Mouse (Mus musculus): ENCODE results near the gene Uncx. TPM values are rescaled to one million over a fixed set of nuclear protein-coding genes. Genes with fewer than 3 reads are reported as not detected.

The Uncx gene
- polyA plus RNA-seq, 1 experiment from 2014 or later = not detected

- H3K27me3 ChIP-seq (ENCODE audit: control insufficient read depth, insufficient read depth, low read length) = peaks cover 17% of the 10 kb centered on the region
- H3K36me3 ChIP-seq (ENCODE audit: control insufficient read depth, insufficient read depth) = no peaks in the 10 kb centered on the region
- peaks cover 3% of the 10 kb centered on the region; the same call in 1 of the 2 replicates for H3K9me3 ChIP-seq (replicated peaks; ENCODE audit: control insufficient read depth, low read length)
- H3K4me1 ChIP-seq (ENCODE audit: control insufficient read depth, insufficient read depth, low read length) = peaks cover 10% of the 10 kb centered on the region
- 73% methylated on average over 4 of the region's 4 CpGs for WGBS
- no peak overlapping the region for H3K27ac ChIP-seq (ENCODE audit: low read length)
- no peak overlapping the region for H3K4me3 ChIP-seq (ENCODE audit: low read length)
- ATAC-seq (replicated peaks; ENCODE audit: extremely low read depth, insufficient read depth, low FRiP score) = no peak
- H3K9ac ChIP-seq (ENCODE audit: low read length) = no peak overlapping the region
- no peak overlapping the region for H3K4me2 ChIP-seq (ENCODE audit: low read depth, low read length)
Observed at GRCm38 (mm10) chr5:139512201-139512600, 31.1 kb upstream of the Uncx start.

- no peaks in the 10 kb centered on the region for H3K27me3 ChIP-seq (ENCODE audit: control insufficient read depth, insufficient read depth, low read length)
- ATAC-seq (replicated peaks; ENCODE audit: extremely low read depth, insufficient read depth, low FRiP score) = no peak
- 19% methylated on average over 11 of the region's 11 CpGs for WGBS
- H3K36me3 ChIP-seq (ENCODE audit: control insufficient read depth, insufficient read depth) = no peaks in the 10 kb centered on the region
- H3K9me3 ChIP-seq (replicated peaks; ENCODE audit: control insufficient read depth, low read length) = peaks cover 3% of the 10 kb centered on the region; the same call in 1 of the 2 replicates
- H3K4me3 ChIP-seq (ENCODE audit: low read length) = no peak overlapping the region
- peak overlapping the region; percentile 25; the same call in 1 of the 2 replicates for H3K27ac ChIP-seq (ENCODE audit: low read length)
- H3K4me2 ChIP-seq (ENCODE audit: low read depth, low read length) = peak overlapping the region; percentile 17
- H3K4me1 ChIP-seq (ENCODE audit: control insufficient read depth, insufficient read depth, low read length) = peaks cover 20% of the 10 kb centered on the region
- 0 out of 2 replicates have a peak overlapping the region, but pooled peaks have one; percentile 48 for H3K9ac ChIP-seq (ENCODE audit: low read length)
Observed at GRCm38 (mm10) chr5:139516281-139516680, 27.0 kb upstream of the Uncx start.

- Histone ChIP-seq H3K4me2 (ENCODE audit: low read depth, low read length) (peak overlapping the region; percentile 2; the same call in 1 of the 2 replicates), H3K27me3 (ENCODE audit: control insufficient read depth, insufficient read depth, low read length) (peaks cover 2% of the 10 kb centered on the region; the same call in 1 of the 2 replicates), H3K36me3 (ENCODE audit: control insufficient read depth, insufficient read depth) (no peaks in the 10 kb centered on the region), H3K4me1 (ENCODE audit: control insufficient read depth, insufficient read depth, low read length) (peaks cover 30% of the 10 kb centered on the region), H3K4me3 (ENCODE audit: low read length) (no peak overlapping the region), H3K9me3 (replicated peaks; ENCODE audit: control insufficient read depth, low read length) (no peaks in the 10 kb centered on the region; the same call in 1 of the 2 replicates), H3K9ac (ENCODE audit: low read length) (peak overlapping the region; percentile 26; the same call in 1 of the 2 replicates), H3K27ac (ENCODE audit: low read length) (peak overlapping the region; percentile 89)
- peak; percentile 90 for ATAC-seq (replicated peaks; ENCODE audit: extremely low read depth, insufficient read depth, low FRiP score)
- WGBS = 18% methylated on average over 14 of the region's 14 CpGs
Observed at GRCm38 (mm10) chr5:139520069-139520834, 23.0 kb upstream of the Uncx start.

GRCm38 (mm10) chr5:139521987-139522386 lies 21.3 kb upstream of the Uncx start:
- H3K9me3 ChIP-seq (replicated peaks; ENCODE audit: control insufficient read depth, low read length) = no peaks in the 10 kb centered on the region; the same call in 1 of the 2 replicates
- H3K4me1 ChIP-seq (ENCODE audit: control insufficient read depth, insufficient read depth, low read length) = peaks cover 20% of the 10 kb centered on the region
- no peak overlapping the region for H3K4me2 ChIP-seq (ENCODE audit: low read depth, low read length)
- no peak overlapping the region for H3K4me3 ChIP-seq (ENCODE audit: low read length)
- 51% methylated on average over 10 of the region's 10 CpGs for WGBS
- peak overlapping the region; percentile 89 for H3K27ac ChIP-seq (ENCODE audit: low read length)
- H3K27me3 ChIP-seq (ENCODE audit: control insufficient read depth, insufficient read depth, low read length) = peaks cover 2% of the 10 kb centered on the region; the same call in 1 of the 2 replicates
- no peak for ATAC-seq (replicated peaks; ENCODE audit: extremely low read depth, insufficient read depth, low FRiP score)
- no peaks in the 10 kb centered on the region for H3K36me3 ChIP-seq (ENCODE audit: control insufficient read depth, insufficient read depth)
- H3K9ac ChIP-seq (ENCODE audit: low read length) = no peak overlapping the region

GRCm38 (mm10) chr5:139528851-139529250 lies 14.4 kb upstream of the Uncx start:
- ATAC-seq (replicated peaks; ENCODE audit: extremely low read depth, insufficient read depth, low FRiP score) = no peak
- Histone ChIP-seq H3K4me2 (ENCODE audit: low read depth, low read length) (no peak overlapping the region), H3K9me3 (replicated peaks; ENCODE audit: control insufficient read depth, low read length) (no peaks in the 10 kb centered on the region; the same call in 1 of the 2 replicates), H3K9ac (ENCODE audit: low read length) (no peak overlapping the region), H3K4me3 (ENCODE audit: low read length) (no peak overlapping the region), H3K36me3 (ENCODE audit: control insufficient read depth, insufficient read depth) (no peaks in the 10 kb centered on the region), H3K4me1 (ENCODE audit: control insufficient read depth, insufficient read depth, low read length) (no peaks in the 10 kb centered on the region), H3K27ac (ENCODE audit: low read length) (no peak overlapping the region), H3K27me3 (ENCODE audit: control insufficient read depth, insufficient read depth, low read length) (peaks cover 27% of the 10 kb centered on the region)
- 58% methylated on average over 7 of the region's 7 CpGs for WGBS

GRCm38 (mm10) chr5:139535386-139535919 lies 7.8 kb upstream of the Uncx start:
- ATAC-seq (replicated peaks; ENCODE audit: extremely low read depth, insufficient read depth, low FRiP score) = peak; percentile 20; the same call in 1 of the 2 replicates
- Histone ChIP-seq H3K4me2 (ENCODE audit: low read depth, low read length) (peak overlapping the region; percentile 41), H3K27ac (ENCODE audit: low read length) (no peak overlapping the region), H3K9me3 (replicated peaks; ENCODE audit: control insufficient read depth, low read length) (no peaks in the 10 kb centered on the region), H3K4me3 (ENCODE audit: low read length) (peak overlapping the region; percentile 6), H3K9ac (ENCODE audit: low read length) (no peak overlapping the region), H3K36me3 (ENCODE audit: control insufficient read depth, insufficient read depth) (no peaks in the 10 kb centered on the region), H3K27me3 (ENCODE audit: control insufficient read depth, insufficient read depth, low read length) (peaks cover 70% of the 10 kb centered on the region), H3K4me1 (ENCODE audit: control insufficient read depth, insufficient read depth, low read length) (no peaks in the 10 kb centered on the region)
- 3% methylated on average over 33 of the region's 34 CpGs for WGBS

GRCm38 (mm10) chr5:139536211-139536910 lies 6.9 kb upstream of the Uncx start:
- Histone ChIP-seq H3K36me3 (ENCODE audit: control insufficient read depth, insufficient read depth) (no peaks in the 10 kb centered on the region), H3K27ac (ENCODE audit: low read length) (no peak overlapping the region), H3K9ac (ENCODE audit: low read length) (no peak overlapping the region), H3K4me1 (ENCODE audit: control insufficient read depth, insufficient read depth, low read length) (no peaks in the 10 kb centered on the region), H3K27me3 (ENCODE audit: control insufficient read depth, insufficient read depth, low read length) (peaks cover 71% of the 10 kb centered on the region), H3K4me2 (ENCODE audit: low read depth, low read length) (no peak overlapping the region), H3K9me3 (replicated peaks; ENCODE audit: control insufficient read depth, low read length) (no peaks in the 10 kb centered on the region), H3K4me3 (ENCODE audit: low read length) (no peak overlapping the region)
- ATAC-seq (replicated peaks; ENCODE audit: extremely low read depth, insufficient read depth, low FRiP score) = peak; percentile 72; the same call in 1 of the 2 replicates
- WGBS = 4% methylated on average over 26 of the region's 26 CpGs

- WGBS = 18% methylated on average over 18 of the region's 18 CpGs
- H3K9ac ChIP-seq (ENCODE audit: low read length) = no peak overlapping the region
- no peak overlapping the region for H3K4me3 ChIP-seq (ENCODE audit: low read length)
- ATAC-seq (replicated peaks; ENCODE audit: extremely low read depth, insufficient read depth, low FRiP score) = no peak
- H3K9me3 ChIP-seq (replicated peaks; ENCODE audit: control insufficient read depth, low read length) = no peaks in the 10 kb centered on the region
- H3K4me2 ChIP-seq (ENCODE audit: low read depth, low read length) = no peak overlapping the region
- no peak overlapping the region for H3K27ac ChIP-seq (ENCODE audit: low read length)
- no peaks in the 10 kb centered on the region for H3K4me1 ChIP-seq (ENCODE audit: control insufficient read depth, insufficient read depth, low read length)
- H3K27me3 ChIP-seq (ENCODE audit: control insufficient read depth, insufficient read depth, low read length) = peaks cover 75% of the 10 kb centered on the region
- no peaks in the 10 kb centered on the region for H3K36me3 ChIP-seq (ENCODE audit: control insufficient read depth, insufficient read depth)
Observed at GRCm38 (mm10) chr5:139536911-139537738, 6.2 kb upstream of the Uncx start.
